Mouse (Mus musculus) C2C12 (cell line): ENCODE results near the gene Six6.

ENCODE experiments used
- CTCF ChIP-seq: IDR thresholded peaks from one replicate; pipeline ENCODE4 v1.5.1; 2011; ENCODE audit not compliant: control insufficient read depth, insufficient read depth, insufficient read length
- USF1 ChIP-seq: IDR thresholded peaks from one replicate; pipeline ENCODE4 v1.6.1; 2011; ENCODE audit warnings: low read depth, mild to moderate bottlenecking, control low read depth, moderate library complexity

GRCm38 (mm10) chr12:72945301-72946063 is 5.8 kb downstream of the Six6 start:
- no peak for TF ChIP-seq CTCF
- no peak for TF ChIP-seq USF1
